Mouse (Mus musculus) embryonic facial prominence, embryonic 12.5 days (tissue): Measurements from ENCODE around the gene Hist1h3f. TPM values are rescaled to one million over a fixed set of nuclear protein-coding genes. Genes with fewer than 3 reads are reported as not detected.
"Not testable (repeated sequence)": the region's sequence is repeated elsewhere in the genome, so short reads cannot be mapped to it uniquely, and the experiment has no call there.

ENCODE experiments used
- ATAC-seq: fragments of 200-750 bp; cut with Nextera tagmentation; 2 replicates; pipeline ENCODE4 v1.8.0; 2017; ENCODE audit not compliant: insufficient number of reproducible peaks, insufficient read depth, low FRiP score, low TSS enrichment
- H3K27ac ChIP-seq: fragments of 300-500 bp; sonication (generic); 2 replicates; pipeline ENCODE4 v1.5.1; 2016; ENCODE audit warnings: mild to moderate bottlenecking
- H3K27me3 ChIP-seq: fragments of 300-500 bp; sonication (generic); 2 replicates; pipeline ENCODE4 v1.6.1; 2016; ENCODE audit warnings: mild to moderate bottlenecking, moderate library complexity
- H3K36me3 ChIP-seq: fragments of 300-500 bp; sonication (generic); 2 replicates; pipeline ENCODE4 v1.6.1; 2016; ENCODE audit warnings: mild to moderate bottlenecking
- H3K4me1 ChIP-seq: fragments of 300-500 bp; sonication (generic); 2 replicates; pipeline ENCODE4 v1.6.1; 2016
- H3K4me2 ChIP-seq: fragments of 300-500 bp; sonication (generic); replicated peaks from 2 replicates; pipeline ENCODE4 v1.6.1; 2016; ENCODE audit warnings: mild to moderate bottlenecking, moderate library complexity
- H3K4me3 ChIP-seq: fragments of 300-500 bp; sonication (generic); 2 replicates; pipeline ENCODE4 v1.5.1; 2016; ENCODE audit warnings: mild to moderate bottlenecking
- H3K9ac ChIP-seq: fragments of 300-500 bp; sonication (generic); 2 replicates; pipeline ENCODE4 v1.6.1; 2016; ENCODE audit warnings: mild to moderate bottlenecking, moderate library complexity
- H3K9me3 ChIP-seq: fragments of 300-500 bp; sonication (generic); 2 replicates; pipeline ENCODE4 v1.6.1; 2016; ENCODE audit warnings: mild to moderate bottlenecking, moderate library complexity
- WGBS: fragments of 180-500 bp; shearing (Covaris S2); methylation state at CpG from one replicate; pipeline ENCODE4 v1.1.7; 2016; 5-methylcytosine and 5-hydroxymethylcytosine counted together
- polyA plus RNA-seq: library from polyadenylated mRNA; unstranded; fragments of >200 nt; fragmentation: Nextera tagmentation; extraction: Ambion mirVana; gene quantifications from 2 replicates; pipeline ENCODE4 v1.2.1, GENCODE M21; 2016

Hist1h3f gene
- polyA plus RNA-seq, 1 experiment from 2014 or later, result 2.3 TPM

DNA sequence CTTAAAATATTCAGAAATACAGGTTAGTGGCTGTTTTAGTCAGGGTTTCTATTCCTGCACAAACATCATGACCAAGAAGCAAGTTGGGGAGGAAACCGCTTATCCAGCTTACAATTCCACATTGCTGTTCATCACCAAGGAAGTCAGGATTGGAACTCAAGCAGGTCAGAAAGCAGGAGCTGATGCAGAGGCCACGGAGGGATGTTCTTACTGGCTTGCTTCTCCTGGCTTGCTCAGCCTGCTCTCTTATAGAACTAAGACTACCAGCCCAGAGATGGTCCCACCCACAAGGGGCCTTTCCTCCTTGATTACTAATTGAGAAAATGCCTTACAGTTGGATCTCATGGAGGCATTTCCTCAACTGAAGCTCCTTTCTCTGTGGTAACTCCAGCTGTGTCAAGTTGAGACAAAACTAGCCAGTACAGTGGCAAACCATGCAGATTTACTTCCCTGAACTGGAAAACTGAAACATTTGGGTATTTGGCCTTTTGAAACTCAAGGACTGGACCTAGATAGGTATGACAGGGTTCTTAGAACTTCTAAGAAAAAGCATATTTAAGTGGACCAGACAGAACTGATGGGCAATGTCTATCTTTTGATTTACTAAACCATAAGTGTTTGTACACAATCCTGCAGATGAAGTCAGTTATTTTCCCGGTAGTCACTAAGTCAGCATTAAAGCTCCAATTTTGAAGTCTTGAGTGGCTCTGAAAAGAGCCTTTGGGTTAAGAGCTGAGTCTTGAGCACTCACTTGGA lies 1.4 kb upstream of the Hist1h3f start:
- not testable (repeated sequence) for ATAC-seq, H3K27me3 ChIP-seq, H3K4me1 ChIP-seq, H3K36me3 ChIP-seq, H3K9me3 ChIP-seq
- WGBS, result 3% methylated on average over 3 of the region's 3 CpGs
- peak overlapping the region; percentile 40 for H3K4me3 ChIP-seq
- H3K27ac ChIP-seq, result peak overlapping the region; percentile 89
- H3K9ac ChIP-seq, result peak overlapping the region; percentile 63
- peak overlapping the region; percentile 64 for H3K4me2 ChIP-seq

DNA sequence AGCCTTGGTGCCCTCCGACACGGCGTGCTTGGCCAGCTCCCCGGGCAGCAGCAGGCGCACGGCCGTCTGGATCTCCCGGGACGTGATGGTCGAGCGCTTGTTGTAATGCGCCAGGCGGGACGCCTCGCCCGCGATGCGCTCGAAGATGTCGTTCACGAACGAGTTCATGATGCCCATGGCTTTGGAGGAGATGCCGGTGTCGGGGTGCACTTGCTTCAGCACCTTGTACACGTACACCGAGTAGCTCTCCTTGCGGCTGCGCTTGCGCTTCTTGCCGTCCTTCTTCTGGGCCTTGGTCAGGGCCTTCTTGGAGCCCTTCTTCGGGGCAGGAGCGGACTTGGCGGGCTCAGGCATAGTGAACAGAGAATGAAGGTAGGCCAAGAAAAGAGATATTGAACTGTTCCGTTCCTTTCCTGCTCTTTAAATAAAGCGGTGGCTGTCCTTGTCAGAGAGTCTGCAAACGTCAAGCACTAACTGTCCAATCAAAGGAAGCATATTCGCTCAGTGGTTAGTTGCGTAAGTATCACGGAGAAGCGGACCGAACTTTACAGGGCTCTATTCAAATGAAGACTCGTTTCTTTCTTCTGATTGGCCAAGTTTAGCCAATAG lies 749 bp upstream of the Hist1h3f start, which contains the start of gene Hist1h2bh:
Gene Hist1h2bh (minus strand): TSS at position 394 of the 609 bp plus-strand sequence.
- H3K27ac ChIP-seq, result peak within 1 kb of the TSS; percentile 96
- not testable (repeated sequence) for H3K36me3 ChIP-seq, H3K4me1 ChIP-seq, H3K27me3 ChIP-seq, H3K9me3 ChIP-seq
- peak; percentile 94 for ATAC-seq
- peak within 1 kb of the TSS; percentile 68 for H3K4me2 ChIP-seq
- H3K4me3 ChIP-seq, result peak within 1 kb of the TSS; percentile 47
- under 1% methylated on average over 37 of the region's 42 CpGs for WGBS
- H3K9ac ChIP-seq, result peak within 1 kb of the TSS; percentile 63

DNA sequence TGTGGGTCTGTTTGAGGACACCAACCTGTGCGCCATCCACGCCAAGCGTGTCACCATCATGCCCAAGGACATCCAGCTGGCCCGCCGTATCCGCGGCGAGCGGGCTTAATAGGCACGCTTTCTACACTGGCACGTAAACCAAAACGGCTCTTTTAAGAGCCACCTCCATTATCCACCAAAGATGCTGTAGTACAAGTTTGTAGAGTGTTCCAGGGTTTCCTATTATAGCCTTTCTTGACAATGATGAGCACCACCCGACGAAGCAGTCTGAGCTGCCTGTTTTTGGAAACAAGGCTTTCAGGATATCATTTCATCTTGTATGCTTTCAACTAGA lies 902 bp downstream of the Hist1h3f start:
- Histone ChIP-seq H3K9ac (peak overlapping the region; percentile 64; the same call in 1 of the 2 replicates), H3K4me2 (peak overlapping the region; percentile 41), H3K4me3 (peak overlapping the region; percentile 47), H3K27ac (peak overlapping the region; percentile 91)
- not testable (repeated sequence) for H3K4me1 ChIP-seq, H3K27me3 ChIP-seq, H3K9me3 ChIP-seq, H3K36me3 ChIP-seq, ATAC-seq
- 0% methylated on average over 12 of the region's 14 CpGs for WGBS

DNA sequence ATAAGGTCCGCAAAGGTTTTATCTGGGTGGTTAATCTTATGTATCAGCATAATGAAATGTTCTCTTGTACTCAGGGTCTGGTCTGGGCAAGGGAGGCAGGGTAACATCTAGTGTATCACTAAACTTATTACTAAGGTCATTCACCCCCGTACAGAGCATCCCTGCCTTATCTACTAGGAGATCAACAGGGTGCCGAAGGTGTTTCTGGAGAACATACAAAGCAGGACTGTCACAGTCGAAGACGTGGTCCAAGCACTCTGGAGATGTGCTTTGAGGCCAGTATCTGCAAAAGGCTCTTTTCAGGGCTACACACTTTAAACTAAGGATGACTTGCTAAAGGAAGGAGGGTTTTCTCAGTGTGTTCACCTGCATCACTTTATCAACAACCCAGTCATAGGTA lies 2.8 kb downstream of the Hist1h3f start:
- H3K9ac ChIP-seq, result no peak overlapping the region
- H3K4me2 ChIP-seq, result no peak overlapping the region
- H3K27ac ChIP-seq, result 0 out of 2 replicates have a peak overlapping the region, but pooled peaks have one; percentile 19
- no peaks in the 10 kb centered on the region for H3K27me3 ChIP-seq
- H3K36me3 ChIP-seq, result no peaks in the 10 kb centered on the region
- peaks cover 10% of the 10 kb centered on the region; the same call in 1 of the 2 replicates for H3K4me1 ChIP-seq
- ATAC-seq, result no peak
- no peaks in the 10 kb centered on the region for H3K9me3 ChIP-seq
- H3K4me3 ChIP-seq, result no peak overlapping the region
- 70% methylated on average over 5 of the region's 5 CpGs for WGBS

DNA sequence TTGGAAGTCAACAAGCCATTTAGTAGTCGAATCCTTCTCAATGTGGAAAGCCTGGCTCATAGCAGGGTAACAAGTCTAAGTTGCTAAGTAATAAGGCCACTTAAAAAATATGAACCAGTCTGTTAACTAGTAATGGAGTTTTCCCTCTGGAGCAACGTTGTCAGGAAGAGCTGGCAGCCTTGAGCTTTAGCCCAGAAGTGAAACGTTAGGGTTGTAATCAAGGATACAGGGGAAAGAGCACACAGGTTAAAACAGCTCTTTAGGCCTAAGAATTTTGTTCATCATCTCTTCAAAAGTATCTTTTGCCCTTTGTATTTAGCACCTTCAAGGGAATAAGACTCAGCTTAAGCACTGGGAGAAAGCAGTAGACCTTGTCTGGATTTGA lies 6.9 kb downstream of the Hist1h3f start:
- no peaks in the 10 kb centered on the region for H3K27me3 ChIP-seq
- H3K4me3 ChIP-seq, result peak overlapping the region; percentile 43
- no peaks in the 10 kb centered on the region for H3K9me3 ChIP-seq
- 9% methylated on average over 3 of the region's 3 CpGs for WGBS
- H3K4me1 ChIP-seq, result 0 out of 2 replicates have a peak, but pooled peaks cover 10% of the 10 kb centered on the region
- H3K9ac ChIP-seq, result peak overlapping the region; percentile 55
- no peaks in the 10 kb centered on the region for H3K36me3 ChIP-seq
- peak overlapping the region; percentile 50 for H3K4me2 ChIP-seq
- no peak for ATAC-seq
- H3K27ac ChIP-seq, result peak overlapping the region; percentile 96

DNA sequence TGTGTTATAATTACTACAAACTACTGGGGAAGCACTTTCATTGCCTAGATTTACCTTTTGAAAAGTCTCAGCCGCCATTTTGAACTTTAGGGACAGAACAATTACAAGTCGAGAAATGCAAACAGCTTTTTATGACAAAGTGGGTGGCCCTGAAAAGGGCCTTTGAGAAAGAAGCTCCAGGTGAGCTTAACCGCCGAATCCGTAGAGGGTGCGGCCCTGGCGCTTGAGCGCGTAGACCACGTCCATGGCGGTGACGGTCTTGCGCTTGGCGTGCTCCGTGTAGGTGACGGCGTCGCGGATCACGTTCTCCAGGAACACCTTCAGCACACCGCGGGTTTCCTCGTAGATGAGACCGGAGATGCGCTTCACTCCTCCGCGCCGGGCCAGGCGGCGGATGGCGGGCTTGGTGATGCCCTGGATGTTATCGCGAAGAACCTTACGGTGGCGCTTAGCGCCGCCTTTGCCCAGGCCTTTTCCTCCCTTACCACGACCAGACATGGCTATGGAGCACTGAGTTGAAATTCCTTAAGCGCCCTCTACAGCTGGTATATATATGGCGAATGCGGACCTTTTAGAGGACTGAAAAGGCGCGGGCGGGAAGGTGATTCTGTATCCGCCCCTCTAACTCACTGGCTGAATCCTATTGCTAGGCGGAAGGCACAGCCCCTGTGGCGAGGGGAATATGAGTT lies 7.4 kb downstream of the Hist1h3f start, which contains the start of gene Hist1h4f:
Gene Hist1h4f (minus strand): TSS at position 503 of the 689 bp plus-strand sequence.
- not testable (repeated sequence) for H3K9me3 ChIP-seq, H3K36me3 ChIP-seq, H3K27me3 ChIP-seq
- H3K9ac ChIP-seq, result peak within 1 kb of the TSS; percentile 55
- H3K4me2 ChIP-seq, result peak within 1 kb of the TSS; percentile 50
- H3K27ac ChIP-seq, result peak within 1 kb of the TSS; percentile 96
- 0 out of 2 replicates have a peak, but pooled peaks cover 10% of the 10 kb centered on the region for H3K4me1 ChIP-seq
- WGBS, result under 1% methylated on average over 47 of the region's 47 CpGs
- H3K4me3 ChIP-seq, result peak within 1 kb of the TSS; percentile 43
- ATAC-seq, result peak; percentile 82

DNA sequence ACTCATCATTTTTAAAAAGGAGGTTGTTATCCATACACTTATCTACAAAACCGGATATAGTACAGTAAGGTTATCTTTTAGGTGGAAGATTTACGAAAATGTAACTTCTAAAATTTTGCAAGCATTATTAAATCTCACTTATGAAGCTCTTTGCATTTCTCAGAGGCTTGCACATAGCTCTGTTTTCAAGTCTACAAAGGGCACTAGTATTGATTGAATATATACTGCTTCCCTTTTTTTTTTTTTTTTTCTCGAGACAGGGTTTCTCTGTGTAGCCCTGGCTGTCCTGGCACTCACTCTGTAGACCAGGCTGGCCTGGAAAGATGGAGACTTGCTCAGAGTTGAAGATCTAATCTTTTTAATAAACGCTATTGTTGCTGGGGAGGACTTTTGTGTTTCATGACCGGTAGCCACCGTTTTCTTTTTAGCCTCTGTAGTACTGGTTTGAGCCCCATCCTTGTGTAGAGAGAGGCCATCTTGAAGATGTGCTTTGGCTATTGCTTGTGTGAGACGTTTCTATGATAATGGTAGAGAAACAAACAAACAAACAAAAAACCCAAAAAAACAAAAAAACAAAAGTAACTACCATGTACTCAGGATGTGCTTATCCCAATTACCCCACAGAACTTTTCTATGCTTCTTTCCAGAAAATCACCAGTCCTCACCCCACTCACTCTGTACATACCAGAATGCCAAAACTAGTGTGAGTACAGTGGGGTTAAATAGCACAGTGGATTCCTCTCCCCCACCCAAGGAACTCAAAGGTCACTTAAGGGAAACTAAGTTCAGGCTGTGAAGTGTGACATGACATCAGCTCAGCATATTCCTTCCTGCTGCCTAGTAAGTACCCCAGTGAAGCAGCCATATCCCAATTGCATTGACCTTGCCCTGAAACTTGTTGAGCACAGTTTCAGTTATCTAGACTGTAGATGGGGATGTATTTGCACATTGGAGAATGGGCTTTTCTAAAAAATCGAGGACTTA lies 8.4 kb downstream of the Hist1h3f start:
- peak overlapping the region; percentile 55; the same call in 1 of the 2 replicates for H3K9ac ChIP-seq
- no peaks in the 10 kb centered on the region for H3K27me3 ChIP-seq
- 51% methylated on average over 8 of the region's 8 CpGs for WGBS
- ATAC-seq, result no peak
- H3K36me3 ChIP-seq, result no peaks in the 10 kb centered on the region
- no peaks in the 10 kb centered on the region for H3K9me3 ChIP-seq
- H3K4me2 ChIP-seq, result peak overlapping the region; percentile 50
- H3K4me1 ChIP-seq, result 0 out of 2 replicates have a peak, but pooled peaks cover 10% of the 10 kb centered on the region
- H3K27ac ChIP-seq, result peak overlapping the region; percentile 96
- peak overlapping the region; percentile 43 for H3K4me3 ChIP-seq

DNA sequence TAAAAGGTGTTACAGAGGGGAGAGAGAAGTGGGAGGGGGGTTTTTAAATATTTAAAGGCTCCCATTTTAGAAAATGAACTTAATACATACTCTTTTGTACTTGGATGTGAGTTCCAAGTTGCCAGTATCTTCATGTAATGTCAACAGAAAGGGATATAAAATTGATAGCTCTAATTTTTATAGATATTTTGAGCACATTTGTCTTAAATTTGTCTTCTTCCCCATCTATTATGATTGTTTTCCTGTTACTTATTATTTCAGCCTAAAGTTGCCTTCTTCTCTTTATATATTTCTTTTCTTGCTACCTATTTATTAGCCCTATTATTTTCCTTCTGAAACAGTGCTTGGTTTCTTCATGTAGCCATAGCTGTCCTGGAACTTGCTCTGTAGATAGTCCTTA lies 9.1 kb downstream of the Hist1h3f start, which contains the start of gene Hist1h1d:
Gene Hist1h1d (plus strand): TSS at position 301 of the 400 bp plus-strand sequence.
- Histone ChIP-seq H3K4me2 (peak within 1 kb of the TSS; percentile 82), H3K4me3 (no peak within 1 kb of the TSS), H3K27me3 (no peaks in the 10 kb centered on the region), H3K36me3 (no peaks in the 10 kb centered on the region), H3K9ac (no peak within 1 kb of the TSS), H3K9me3 (no peaks in the 10 kb centered on the region), H3K4me1 (0 out of 2 replicates have a peak, but pooled peaks cover 10% of the 10 kb centered on the region), H3K27ac (peak within 1 kb of the TSS; percentile 99)
- ATAC-seq, result no peak

DNA sequence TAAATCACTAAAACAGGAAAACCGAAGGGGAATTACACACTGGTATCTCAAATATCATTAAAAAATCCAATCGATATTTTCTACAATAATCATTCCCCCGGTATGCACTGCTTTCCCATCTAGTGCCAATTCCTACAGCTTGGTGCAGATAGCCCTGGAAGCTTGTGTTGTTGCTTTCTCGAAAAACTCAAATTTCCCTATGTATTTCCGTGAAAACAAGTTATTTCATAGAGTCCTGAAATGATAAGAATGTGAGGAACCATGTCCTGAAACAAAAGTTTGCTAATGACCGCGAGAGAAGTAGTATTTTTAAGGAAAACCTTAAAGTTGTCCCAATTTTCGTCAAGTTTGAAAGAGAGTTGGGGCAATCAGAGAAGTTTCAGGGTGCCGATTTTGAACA lies 10.5 kb downstream of the Hist1h3f start:
- peak overlapping the region; percentile 82 for H3K4me2 ChIP-seq
- peak overlapping the region; percentile 99 for H3K27ac ChIP-seq
- H3K4me3 ChIP-seq, result peak overlapping the region; percentile 66
- H3K9me3 ChIP-seq, result no peaks in the 10 kb centered on the region
- H3K27me3 ChIP-seq, result no peaks in the 10 kb centered on the region
- no peak for ATAC-seq
- 0 out of 2 replicates have a peak, but pooled peaks cover 10% of the 10 kb centered on the region for H3K4me1 ChIP-seq
- no peaks in the 10 kb centered on the region for H3K36me3 ChIP-seq
- 22% methylated on average over 9 of the region's 9 CpGs for WGBS
- H3K9ac ChIP-seq, result peak overlapping the region; percentile 75

DNA sequence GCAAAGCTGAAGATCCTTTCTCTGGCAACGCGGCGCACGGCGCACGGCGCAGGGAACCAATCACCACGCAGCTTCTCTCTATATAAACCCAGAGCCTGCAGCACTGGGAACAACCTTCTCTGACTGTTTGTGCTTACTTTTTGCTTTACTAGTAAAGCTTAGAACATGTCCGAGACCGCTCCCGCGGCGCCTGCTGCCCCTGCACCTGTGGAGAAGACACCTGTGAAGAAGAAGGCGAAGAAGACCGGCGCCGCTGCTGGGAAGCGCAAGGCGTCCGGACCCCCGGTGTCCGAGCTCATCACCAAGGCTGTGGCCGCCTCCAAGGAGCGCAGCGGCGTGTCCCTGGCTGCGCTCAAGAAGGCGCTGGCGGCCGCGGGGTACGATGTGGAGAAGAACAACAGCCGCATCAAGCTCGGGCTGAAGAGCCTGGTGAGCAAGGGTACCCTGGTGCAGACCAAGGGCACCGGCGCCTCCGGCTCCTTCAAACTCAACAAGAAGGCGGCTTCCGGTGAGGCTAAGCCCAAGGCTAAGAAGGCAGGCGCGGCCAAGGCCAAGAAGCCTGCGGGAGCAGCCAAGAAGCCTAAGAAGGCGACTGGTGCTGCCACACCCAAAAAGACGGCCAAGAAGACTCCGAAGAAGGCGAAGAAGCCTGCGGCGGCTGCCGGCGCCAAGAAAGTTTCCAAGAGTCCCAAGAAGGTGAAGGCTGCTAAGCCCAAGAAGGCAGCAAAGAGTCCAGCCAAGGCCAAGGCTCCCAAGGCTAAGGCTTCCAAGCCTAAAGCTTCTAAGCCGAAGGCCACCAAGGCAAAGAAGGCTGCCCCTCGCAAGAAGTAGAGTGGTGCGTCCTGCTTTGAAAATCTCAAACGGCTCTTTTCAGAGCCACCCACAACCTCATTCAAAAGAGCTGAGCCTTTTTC lies 11.3 kb downstream of the Hist1h3f start:
- H3K36me3 ChIP-seq, result no peaks in the 10 kb centered on the region
- H3K9me3 ChIP-seq, result no peaks in the 10 kb centered on the region
- 0 out of 2 replicates have a peak, but pooled peaks cover 10% of the 10 kb centered on the region for H3K4me1 ChIP-seq
- peak overlapping the region; percentile 66 for H3K4me3 ChIP-seq
- under 1% methylated on average over 54 of the region's 54 CpGs for WGBS
- peak overlapping the region; percentile 75 for H3K9ac ChIP-seq
- H3K4me2 ChIP-seq, result peak overlapping the region; percentile 82
- ATAC-seq, result peak; percentile 94
- no peaks in the 10 kb centered on the region for H3K27me3 ChIP-seq
- H3K27ac ChIP-seq, result peak overlapping the region; percentile 99
